Mouse (Mus musculus): ENCODE data around the gene Nfib. TPM values are rescaled to one million over a fixed set of nuclear protein-coding genes. Genes with fewer than 3 reads are reported as not detected.

Nfib gene
- polyA plus RNA-seq, 1 experiment: 7.7 TPM

- H3K4me2 ChIP-seq (ENCODE audit: low read depth): no peak overlapping the region
- no peak overlapping the region for H3K4me3 ChIP-seq
- H3K27me3 ChIP-seq (ENCODE audit: control insufficient read depth, insufficient read depth, insufficient read length): no peaks in the 10 kb centered on the region
- no peak for TF ChIP-seq REST (IDR thresholded peaks at IDR 0.05; ENCODE audit: insufficient read depth, insufficient read length)
- no peak for TF ChIP-seq TCF3 (IDR thresholded peaks at IDR 0.05; ENCODE audit: insufficient read length, low read depth)
- no peak for TF ChIP-seq POLR2AphosphoS2 (IDR thresholded peaks at IDR 0.05; ENCODE audit: insufficient read length, low read depth)
- TF ChIP-seq E2F4 (IDR thresholded peaks at IDR 0.05; ENCODE audit: insufficient read depth): no peak
- no peak for TF ChIP-seq MYOG (IDR thresholded peaks at IDR 0.05; ENCODE audit: control insufficient read depth in 1 of 3, insufficient read depth in 1 of 3, insufficient read length in 2 of 3, low read depth in 2 of 3)
- no peak for TF ChIP-seq MYOD1 (IDR thresholded peaks at IDR 0.05; ENCODE audit: control insufficient read depth in 1 of 3, insufficient read length in 2 of 3, low read depth in 2 of 3)
- TF ChIP-seq SRF (IDR thresholded peaks at IDR 0.05; ENCODE audit: control insufficient read depth, insufficient read length, low read depth): no peak
- TF ChIP-seq POLR2A (IDR thresholded peaks at IDR 0.05; ENCODE audit: insufficient read length, low read depth): no peak
- no peak for TF ChIP-seq MAX (IDR thresholded peaks at IDR 0.05; ENCODE audit: low read depth)
- TF ChIP-seq CEBPB (IDR thresholded peaks at IDR 0.05; ENCODE audit: insufficient read depth, poor library complexity, severe bottlenecking): no peak
- TF ChIP-seq USF1 (IDR thresholded peaks at IDR 0.05; ENCODE audit: low read depth): no peak
- TF ChIP-seq TCF12 (IDR thresholded peaks at IDR 0.05; ENCODE audit: insufficient read depth, poor library complexity, severe bottlenecking): no peak
- H3K36me3 ChIP-seq (ENCODE audit: control insufficient read depth, insufficient read depth): no peaks in the 10 kb centered on the region
- H3K79me2 ChIP-seq (ENCODE audit: control insufficient read depth, insufficient read depth): peaks cover 52% of the 10 kb centered on the region
- no peak overlapping the region for H3ac ChIP-seq (ENCODE audit: control insufficient read depth, insufficient read length)
Measured at GRCm38 (mm10) chr4:82439813-82440212, 265.7 kb downstream of the Nfib start.

GRCm38 (mm10) chr4:82438631-82439030 is 266.9 kb downstream of the Nfib start:
- Histone ChIP-seq H3K27me3 (ENCODE audit: control insufficient read depth, insufficient read depth, insufficient read length) (no peaks in the 10 kb centered on the region), H3K4me2 (ENCODE audit: low read depth) (no peak overlapping the region)
- TF ChIP-seq USF1 (IDR thresholded peaks at IDR 0.05; ENCODE audit: low read depth) (no peak), POLR2AphosphoS2 (IDR thresholded peaks at IDR 0.05; ENCODE audit: insufficient read length, low read depth) (no peak), MYOD1 (IDR thresholded peaks at IDR 0.05; ENCODE audit: control insufficient read depth in 1 of 3, insufficient read length in 2 of 3, low read depth in 2 of 3) (peak in 2 of 3 experiments; percentile 65 to 68)

GRCm38 (mm10) chr4:82437533-82438318 is 267.8 kb downstream of the Nfib start:
- no peak overlapping the region for H3ac ChIP-seq (ENCODE audit: control insufficient read depth, insufficient read length)
- no peaks in the 10 kb centered on the region for H3K27me3 ChIP-seq (ENCODE audit: control insufficient read depth, insufficient read depth, insufficient read length)
- TF ChIP-seq MYOG (IDR thresholded peaks at IDR 0.05; ENCODE audit: control insufficient read depth in 1 of 3, insufficient read depth in 1 of 3, insufficient read length in 2 of 3, low read depth in 2 of 3) (no peak), USF1 (IDR thresholded peaks at IDR 0.05; ENCODE audit: low read depth) (no peak), REST (IDR thresholded peaks at IDR 0.05; ENCODE audit: insufficient read depth, insufficient read length) (no peak), TCF12 (IDR thresholded peaks at IDR 0.05; ENCODE audit: insufficient read depth, poor library complexity, severe bottlenecking) (no peak), MYOD1 (IDR thresholded peaks at IDR 0.05; ENCODE audit: control insufficient read depth in 1 of 3, insufficient read length in 2 of 3, low read depth in 2 of 3) (no peak), E2F4 (IDR thresholded peaks at IDR 0.05; ENCODE audit: insufficient read depth) (no peak), POLR2AphosphoS2 (IDR thresholded peaks at IDR 0.05; ENCODE audit: insufficient read length, low read depth) (no peak), POLR2A (IDR thresholded peaks at IDR 0.05; ENCODE audit: insufficient read length, low read depth) (no peak), SRF (IDR thresholded peaks at IDR 0.05; ENCODE audit: control insufficient read depth, insufficient read length, low read depth) (no peak), TCF3 (IDR thresholded peaks at IDR 0.05; ENCODE audit: insufficient read length, low read depth) (no peak), MAX (IDR thresholded peaks at IDR 0.05; ENCODE audit: low read depth) (no peak), CEBPB (IDR thresholded peaks at IDR 0.05; ENCODE audit: insufficient read depth, poor library complexity, severe bottlenecking) (no peak)
- peaks cover 46% of the 10 kb centered on the region for H3K79me2 ChIP-seq (ENCODE audit: control insufficient read depth, insufficient read depth)
- peak overlapping the region; percentile 81 for H3K4me2 ChIP-seq (ENCODE audit: low read depth)
- H3K36me3 ChIP-seq (ENCODE audit: control insufficient read depth, insufficient read depth): no peaks in the 10 kb centered on the region
- no peak overlapping the region for H3K4me3 ChIP-seq

More at GRCm38 (mm10) chr4:82438631-82439030, 266.9 kb downstream of the Nfib start:
- Histone ChIP-seq H3K36me3 (ENCODE audit: control insufficient read depth, insufficient read depth) (no peaks in the 10 kb centered on the region), H3K79me2 (ENCODE audit: control insufficient read depth, insufficient read depth) (peaks cover 51% of the 10 kb centered on the region), H3ac (ENCODE audit: control insufficient read depth, insufficient read length) (no peak overlapping the region), H3K4me3 (no peak overlapping the region)

GRCm38 (mm10) chr4:82436656-82437055 is 268.9 kb downstream of the Nfib start:
- H3ac ChIP-seq (ENCODE audit: control insufficient read depth, insufficient read length): no peak overlapping the region
- peaks cover 49% of the 10 kb centered on the region for H3K79me2 ChIP-seq (ENCODE audit: control insufficient read depth, insufficient read depth)
- H3K4me3 ChIP-seq: no peak overlapping the region

GRCm38 (mm10) chr4:82435716-82436115 is 269.8 kb downstream of the Nfib start:
- Histone ChIP-seq H3K36me3 (ENCODE audit: control insufficient read depth, insufficient read depth) (no peaks in the 10 kb centered on the region), H3K79me2 (ENCODE audit: control insufficient read depth, insufficient read depth) (peaks cover 47% of the 10 kb centered on the region), H3K27me3 (ENCODE audit: control insufficient read depth, insufficient read depth, insufficient read length) (no peaks in the 10 kb centered on the region), H3K4me2 (ENCODE audit: low read depth) (peak overlapping the region; percentile 81), H3K4me3 (no peak overlapping the region), H3ac (ENCODE audit: control insufficient read depth, insufficient read length) (no peak overlapping the region)
- TF ChIP-seq TCF12 (IDR thresholded peaks at IDR 0.05; ENCODE audit: insufficient read depth, poor library complexity, severe bottlenecking) (no peak), POLR2A (IDR thresholded peaks at IDR 0.05; ENCODE audit: insufficient read length, low read depth) (no peak), MAX (IDR thresholded peaks at IDR 0.05; ENCODE audit: low read depth) (no peak), MYOG (IDR thresholded peaks at IDR 0.05; ENCODE audit: control insufficient read depth in 1 of 3, insufficient read depth in 1 of 3, insufficient read length in 2 of 3, low read depth in 2 of 3) (no peak), POLR2AphosphoS2 (IDR thresholded peaks at IDR 0.05; ENCODE audit: insufficient read length, low read depth) (no peak), E2F4 (IDR thresholded peaks at IDR 0.05; ENCODE audit: insufficient read depth) (no peak), MYOD1 (IDR thresholded peaks at IDR 0.05; ENCODE audit: control insufficient read depth in 1 of 3, insufficient read length in 2 of 3, low read depth in 2 of 3) (no peak), TCF3 (IDR thresholded peaks at IDR 0.05; ENCODE audit: insufficient read length, low read depth) (no peak), SRF (IDR thresholded peaks at IDR 0.05; ENCODE audit: control insufficient read depth, insufficient read length, low read depth) (no peak), REST (IDR thresholded peaks at IDR 0.05; ENCODE audit: insufficient read depth, insufficient read length) (no peak)

More at GRCm38 (mm10) chr4:82436656-82437055, 268.9 kb downstream of the Nfib start:
- TF ChIP-seq TCF3 (IDR thresholded peaks at IDR 0.05; ENCODE audit: insufficient read length, low read depth): no peak
- TF ChIP-seq TCF12 (IDR thresholded peaks at IDR 0.05; ENCODE audit: insufficient read depth, poor library complexity, severe bottlenecking): no peak
- TF ChIP-seq SRF (IDR thresholded peaks at IDR 0.05; ENCODE audit: control insufficient read depth, insufficient read length, low read depth): no peak
- TF ChIP-seq E2F4 (IDR thresholded peaks at IDR 0.05; ENCODE audit: insufficient read depth): no peak
- TF ChIP-seq MAX (IDR thresholded peaks at IDR 0.05; ENCODE audit: low read depth): no peak
- Histone ChIP-seq H3K36me3 (ENCODE audit: control insufficient read depth, insufficient read depth) (no peaks in the 10 kb centered on the region), H3K4me2 (ENCODE audit: low read depth) (peak overlapping the region; percentile 81), H3K27me3 (ENCODE audit: control insufficient read depth, insufficient read depth, insufficient read length) (no peaks in the 10 kb centered on the region)

Measured in myocyte (in vitro differentiated cells).